Mouse (Mus musculus) neural tube, embryonic 12.5 days (tissue): ENCODE results near the gene Gtf3c6. TPM values are rescaled to one million over a fixed set of nuclear protein-coding genes. Genes with fewer than 3 reads are reported as not detected.

Experiments
- polyA plus RNA-seq: library from polyadenylated mRNA; unstranded; fragments of >200 nt; fragmentation: Nextera tagmentation; extraction: Ambion mirVana; gene quantifications from 2 replicates; pipeline ENCODE4 v1.2.1, GENCODE M21; 2016

Gtf3c6 gene
- polyA plus RNA-seq, 1 experiment from 2014 or later = 139 TPM

Other genes with a start within 250 kb of the Gtf3c6 start
- 0.31 TPM in 1 of 2 replicates, not detected in the other for gene Mfsd4b1, start 232.8 kb downstream of the Gtf3c6 start, polyA plus RNA-seq
- 4.5 and 5.0 TPM in 2 replicates for gene Slc16a10, start 115.8 kb downstream of the Gtf3c6 start, polyA plus RNA-seq
- 70.2 and 85.2 TPM in 2 replicates for gene Rpf2, start 11.1 kb downstream of the Gtf3c6 start, polyA plus RNA-seq
- 50.5 and 52.4 TPM in 2 replicates for gene Amd1, start 44.1 kb upstream of the Gtf3c6 start, polyA plus RNA-seq
- 11.9 and 12.9 TPM in 2 replicates for gene Cdk19, start 81.5 kb upstream of the Gtf3c6 start, polyA plus RNA-seq